Comparison of ENCODE assay signal across 8 mouse cellular contexts in genomic region chr8:120537818-120538396, GRCm38 (mm10). TPM values are rescaled to one million over a fixed set of nuclear protein-coding genes. Genes with fewer than 3 reads are reported as not detected.
DNase-seq lines count a peak whose midpoint lies in the region; ATAC-seq and TF ChIP-seq lines count a peak whose summit lies in the region.

No protein-coding gene starts in this region.

- peak overlapping the region; percentile 99 for H3K4me2 ChIP-seq in lung, embryonic 16.5 days (ENCODE audit: low read depth, low read length)

- no peak for TF ChIP-seq CTCF in Patski (IDR thresholded peaks at IDR 0.05)

- no peaks in the 10 kb centered on the region for H3K27me3 ChIP-seq in Patski
- peaks cover 64% of the 10 kb centered on the region for H3K27me3 ChIP-seq in embryonic facial prominence, embryonic 10.5 days (replicated peaks; ENCODE audit: low read depth, poor library complexity, severe bottlenecking)
- no peaks in the 10 kb centered on the region; the same call in 1 of the 2 replicates for H3K27me3 ChIP-seq in lung, embryonic 16.5 days (ENCODE audit: control insufficient read depth, insufficient read depth, low read depth, low read length)

- ATAC-seq in Patski, result peak; percentile 27
- ATAC-seq in lung, embryonic 16.5 days (ENCODE audit: low read depth), result peak; percentile 3; the same call in 1 of the 2 replicates
- ATAC-seq in CD4-positive, CD25-positive, alpha-beta regulatory T cell, adult 4 months, result no peak

- DNase-seq in 3T3-L1 (ENCODE audit: low read depth, low spot score) (peak; percentile 31), Patski (ENCODE audit: low read depth, low spot score) (no peak)
- peak; percentile 79 for DNase-seq in embryonic facial prominence, embryonic 10.5 days (ENCODE audit: low spot score)
- peak; percentile 69 to 73 for DNase-seq in heart, postnatal 10 days
- DNase-seq in layer of hippocampus, adult 18-20 months (ENCODE audit: low spot score in 2 of 2), result peak; percentile 66 to 75
- DNase-seq in right cerebral cortex, postnatal 14 days, result peak; percentile 65

- CTCF ChIA-PET in Patski (lab: Charles Lee), result interaction anchor here (2.7 kb wide), 1 partner anchor 25 kb away, joined by 9 read pairs; no protein-coding TSS in a partner anchor

- POLR2A ChIA-PET in Patski (lab: Charles Lee), result interaction anchor here (1.6 kb wide), 1 partner anchor 123 kb away, joined by 3 read pairs; no protein-coding TSS in a partner anchor

- peaks cover 96% of the 10 kb centered on the region for H3K4me1 ChIP-seq in embryonic facial prominence, embryonic 10.5 days
- peaks cover 74% of the 10 kb centered on the region for H3K4me1 ChIP-seq in lung, embryonic 16.5 days (replicated peaks; ENCODE audit: control insufficient read depth, insufficient read depth, low read length)

- intact Hi-C loops in heart, postnatal 10 days (cut with DNase I), result no loop called here

- H3K9me3 ChIP-seq in embryonic facial prominence, embryonic 10.5 days, result no peaks in the 10 kb centered on the region
- H3K9me3 ChIP-seq in lung, embryonic 16.5 days (ENCODE audit: control insufficient read depth, low read length), result no peaks in the 10 kb centered on the region

- under 1% methylated on average over 46 of the region's 46 CpGs for WGBS in embryonic facial prominence, embryonic 10.5 days
- WGBS in lung, embryonic 16.5 days, result under 1% methylated on average over 40 of the region's 46 CpGs

- H3K9ac ChIP-seq in lung, embryonic 16.5 days (ENCODE audit: low read length), result peak overlapping the region; percentile 71

- H3K4me3 ChIP-seq in embryonic facial prominence, embryonic 10.5 days, result peak overlapping the region; percentile 79
- peak overlapping the region; percentile 66 for H3K4me3 ChIP-seq in lung, embryonic 16.5 days (ENCODE audit: low read length)

- in situ Hi-C loops in Patski (cut with MboI; ENCODE audit: low pct_unique_long_range_greater_than_20kb), result loop anchor here (5.0 kb wide), 1 partner anchor 34 kb away; no protein-coding TSS in a partner anchor

- peak overlapping the region; percentile 90 for H3K27ac ChIP-seq in embryonic facial prominence, embryonic 10.5 days (replicated peaks)
- H3K27ac ChIP-seq in lung, embryonic 16.5 days (ENCODE audit: low read length), result peak overlapping the region; percentile 96

- no peaks in the 10 kb centered on the region for H3K36me3 ChIP-seq in embryonic facial prominence, embryonic 10.5 days (replicated peaks)
- H3K36me3 ChIP-seq in lung, embryonic 16.5 days (ENCODE audit: control insufficient read depth, insufficient read depth, low read length), result no peaks in the 10 kb centered on the region

RNA-seq across cellular contexts. Expression of gene Gins2, which starts 51.2 kb away (rescaled TPM):
- polyA plus RNA-seq in Patski (2021), result 28.6 TPM
- 156 TPM in 2 replicates for polyA plus RNA-seq in embryonic facial prominence, embryonic 10.5 days (2016; fragmentation: Nextera tagmentation; extraction: Ambion mirVana)
- total RNA-seq in heart, postnatal 10 days (2021), result 10 to 100 TPM; 14.6 to 15.2 TPM
- 1 to 10 TPM; 3.5 to 4.2 TPM for total RNA-seq in layer of hippocampus, adult 18-20 months (2021)
- 90.8 and 99.5 TPM in 2 replicates for polyA plus RNA-seq in lung, embryonic 16.5 days (2015; fragmentation: Nextera tagmentation; extraction: Ambion mirVana)
- polyA plus RNA-seq in CD4-positive, CD25-positive, alpha-beta regulatory T cell, adult 4 months (2017; shearing (Covaris generic)), result 10 to 100 TPM; 14.6 to 20.6 TPM
